Mouse (Mus musculus) forebrain, embryonic 12.5 days (tissue): ENCODE results near the gene Fank1. TPM values are rescaled to one million over a fixed set of nuclear protein-coding genes. Genes with fewer than 3 reads are reported as not detected.

Experiments
- ATAC-seq: fragments of 200-750 bp; cut with Nextera tagmentation; 2 replicates; pipeline ENCODE4 v1.8.0; 2017; ENCODE audit warnings: moderate TSS enrichment; ENCODE audit not compliant: low FRiP score
- H3K27ac ChIP-seq: fragments of 300-500 bp; sonication (generic); 2 replicates; pipeline ENCODE4 v1.5.1; 2016; ENCODE audit warnings: mild to moderate bottlenecking
- H3K27me3 ChIP-seq: fragments of 300-500 bp; sonication (generic); 2 replicates; pipeline ENCODE4 v1.6.1; 2016; ENCODE audit warnings: mild to moderate bottlenecking
- H3K36me3 ChIP-seq: fragments of 300-500 bp; sonication (generic); replicated peaks from 2 replicates; pipeline ENCODE4 v1.6.1; 2016; ENCODE audit warnings: mild to moderate bottlenecking
- H3K4me1 ChIP-seq: fragments of 300-500 bp; sonication (generic); 2 replicates; pipeline ENCODE4 v1.6.1; 2016
- H3K4me2 ChIP-seq: fragments of 300-500 bp; sonication (generic); 2 replicates; pipeline ENCODE4 v1.6.1; 2016; ENCODE audit warnings: mild to moderate bottlenecking, moderate library complexity
- H3K4me3 ChIP-seq: fragments of 300-500 bp; sonication (generic); replicated peaks from 2 replicates; pipeline ENCODE4 v1.5.1; 2016; ENCODE audit warnings: mild to moderate bottlenecking
- H3K9ac ChIP-seq: fragments of 300-500 bp; sonication (generic); 2 replicates; pipeline ENCODE4 v1.6.1; 2016; ENCODE audit warnings: mild to moderate bottlenecking
- H3K9me3 ChIP-seq: fragments of 300-500 bp; sonication (generic); 2 replicates; pipeline ENCODE4 v1.6.1; 2016
- WGBS: fragments of 180-500 bp; shearing (Covaris S2); methylation state at CpG from one replicate; pipeline ENCODE4 v1.1.7; 2016; 5-methylcytosine and 5-hydroxymethylcytosine counted together
- polyA plus RNA-seq: library from polyadenylated mRNA; unstranded; fragments of >200 nt; fragmentation: Nextera tagmentation; extraction: Ambion mirVana; gene quantifications from 2 replicates; pipeline ENCODE4 v1.2.1, GENCODE M21; 2016

Fank1 gene
- polyA plus RNA-seq, 1 experiment from 2014 or later, result 1.5 TPM

DNA sequence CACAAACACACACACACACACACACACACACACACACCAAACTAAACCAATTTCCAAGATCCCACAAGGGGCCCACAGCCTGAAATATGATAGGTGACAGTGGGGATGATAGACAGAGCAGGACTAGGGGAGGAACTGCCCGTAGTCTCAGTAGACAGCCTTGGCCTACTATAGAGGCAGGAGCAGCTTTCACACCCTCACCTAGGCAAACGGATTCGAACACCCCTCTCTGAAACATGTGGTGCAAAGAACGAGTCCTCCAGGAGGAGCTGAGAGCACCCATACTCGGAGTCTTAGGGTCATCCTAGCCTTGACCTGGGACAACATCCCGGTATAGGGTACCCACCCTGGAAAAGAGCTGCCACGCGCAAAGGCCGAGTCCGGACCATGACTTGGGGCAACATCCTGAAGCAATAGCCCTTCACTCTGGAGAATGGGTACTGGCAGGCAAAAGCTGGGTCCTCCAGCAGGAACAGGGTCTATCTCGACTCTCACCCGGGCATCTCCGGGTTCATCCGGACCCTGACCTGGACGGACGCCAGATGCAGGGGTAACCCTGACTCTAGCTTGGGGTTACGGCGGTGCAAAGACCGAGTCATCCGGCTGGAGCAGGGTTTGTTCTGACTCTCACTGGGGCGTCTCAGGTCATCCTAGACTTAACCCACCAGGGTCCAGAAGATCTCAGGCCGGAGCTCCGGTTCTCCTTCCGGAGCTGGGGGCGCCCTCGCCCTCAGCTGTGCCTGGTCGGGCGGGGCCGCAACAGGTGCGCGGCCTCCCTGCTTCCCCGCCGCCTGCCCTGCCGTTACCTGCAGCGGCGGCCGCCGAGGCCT is 650 bp upstream of the Fank1 start:
- Histone ChIP-seq H3K27ac (0 out of 2 replicates have a peak overlapping the region, but pooled peaks have one; percentile 63), H3K4me3 (peak overlapping the region; percentile 86), H3K9ac (peak overlapping the region; percentile 86), H3K27me3 (no peaks in the 10 kb centered on the region), H3K4me1 (peaks cover 15% of the 10 kb centered on the region), H3K4me2 (peak overlapping the region; percentile 85), H3K36me3 (no peaks in the 10 kb centered on the region), H3K9me3 (no peaks in the 10 kb centered on the region)
- 3% methylated on average over 38 of the region's 38 CpGs for WGBS
- peak; percentile 37; the same call in 1 of the 2 replicates for ATAC-seq

DNA sequence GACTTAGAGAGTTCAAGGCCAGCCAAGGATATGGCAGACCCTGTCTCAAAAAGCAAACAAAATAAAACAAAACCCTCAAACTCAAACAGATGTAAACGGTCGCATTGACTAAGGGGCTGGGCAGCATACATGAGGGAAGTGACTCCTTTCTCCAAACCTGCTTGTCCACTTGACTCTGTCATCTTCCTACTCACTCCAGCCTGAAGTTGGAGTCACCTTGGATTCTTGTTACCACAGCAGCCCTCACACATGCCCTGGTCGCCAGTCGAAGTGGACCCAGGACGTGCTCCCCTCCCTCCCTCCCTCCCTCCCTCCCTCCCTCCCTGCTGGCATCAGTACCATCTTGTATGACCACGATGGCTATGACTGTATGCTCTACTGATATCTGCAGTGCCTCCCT is 4.9 kb downstream of the Fank1 start:
- Histone ChIP-seq H3K27ac (no peak overlapping the region), H3K36me3 (no peaks in the 10 kb centered on the region), H3K4me2 (no peak overlapping the region), H3K27me3 (no peaks in the 10 kb centered on the region), H3K4me3 (no peak overlapping the region), H3K4me1 (peaks cover 5% of the 10 kb centered on the region; the same call in 1 of the 2 replicates), H3K9ac (no peak overlapping the region), H3K9me3 (no peaks in the 10 kb centered on the region)
- no peak for ATAC-seq
- WGBS, result 73% methylated on average over 6 of the region's 6 CpGs

GRCm38 (mm10) chr7:133781991-133782390 is 5.3 kb downstream of the Fank1 start:
- ATAC-seq, result no peak
- no peak overlapping the region for H3K27ac ChIP-seq
- no peaks in the 10 kb centered on the region for H3K9me3 ChIP-seq
- H3K4me1 ChIP-seq, result peaks cover 5% of the 10 kb centered on the region; the same call in 1 of the 2 replicates
- WGBS, result 77% methylated on average over 6 of the region's 6 CpGs
- H3K36me3 ChIP-seq, result no peaks in the 10 kb centered on the region
- no peak overlapping the region for H3K4me3 ChIP-seq
- H3K4me2 ChIP-seq, result no peak overlapping the region
- H3K27me3 ChIP-seq, result no peaks in the 10 kb centered on the region
- no peak overlapping the region for H3K9ac ChIP-seq

DNA sequence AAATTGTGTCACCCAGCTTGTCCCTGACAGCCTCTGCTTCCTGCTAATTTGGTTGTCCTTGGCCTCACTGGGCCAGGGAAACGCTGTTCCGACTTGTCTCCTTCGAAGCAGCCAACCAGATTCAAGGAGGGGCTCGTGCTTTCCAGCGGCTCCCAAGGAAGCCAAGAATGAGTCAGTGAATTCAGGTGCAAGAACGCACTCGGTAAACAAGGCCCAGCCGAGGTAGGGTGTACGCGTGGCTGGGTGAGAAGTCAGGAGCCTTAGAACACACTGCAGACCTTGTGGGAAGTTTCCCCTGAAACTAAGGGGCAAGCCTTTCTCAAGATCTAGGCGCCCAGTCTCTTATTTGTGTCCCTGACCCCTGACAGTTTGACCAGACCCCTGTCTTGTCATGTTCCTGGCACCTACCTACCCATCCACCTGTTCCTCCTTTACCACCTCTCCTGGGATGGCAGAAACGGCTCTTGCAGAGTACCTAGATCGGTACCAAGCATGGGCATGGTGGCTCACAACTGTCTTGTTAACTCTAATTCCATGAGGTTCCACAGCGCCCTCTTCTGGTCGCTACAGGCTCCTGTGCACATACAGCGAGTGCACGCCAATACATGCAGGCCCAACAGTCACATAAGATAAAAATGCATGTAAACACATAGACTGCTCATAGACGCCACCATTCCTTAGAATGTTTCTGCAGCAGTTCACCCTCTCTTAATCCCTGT is 6.2 kb downstream of the Fank1 start, which contains the start of gene Dhx32:
Gene Dhx32, minus strand, starts transcription at position 10 of the 719 bp plus-strand sequence.
- WGBS, result 18% methylated on average over 18 of the region's 18 CpGs
- ATAC-seq, result peak; percentile 41; the same call in 1 of the 2 replicates
- Histone ChIP-seq H3K9ac (no peak within 1 kb of the TSS), H3K9me3 (no peaks in the 10 kb centered on the region), H3K27me3 (no peaks in the 10 kb centered on the region), H3K4me2 (no peak within 1 kb of the TSS), H3K4me3 (no peak within 1 kb of the TSS), H3K36me3 (no peaks in the 10 kb centered on the region), H3K4me1 (peaks cover 5% of the 10 kb centered on the region; the same call in 1 of the 2 replicates), H3K27ac (no peak within 1 kb of the TSS)

GRCm38 (mm10) chr7:133787571-133787970 is 10.9 kb downstream of the Fank1 start:
- no peak for ATAC-seq
- Histone ChIP-seq H3K4me3 (no peak overlapping the region), H3K4me1 (peaks cover 4% of the 10 kb centered on the region; the same call in 1 of the 2 replicates), H3K4me2 (no peak overlapping the region), H3K9me3 (no peaks in the 10 kb centered on the region), H3K9ac (no peak overlapping the region), H3K27ac (no peak overlapping the region), H3K27me3 (no peaks in the 10 kb centered on the region), H3K36me3 (no peaks in the 10 kb centered on the region)
- WGBS, result 79% methylated on average over 6 of the region's 6 CpGs

- H3K27me3 ChIP-seq, result no peaks in the 10 kb centered on the region
- H3K4me2 ChIP-seq, result no peak overlapping the region
- no peak overlapping the region for H3K4me3 ChIP-seq
- WGBS, result 84% methylated on average over 3 of the region's 3 CpGs
- H3K9me3 ChIP-seq, result no peaks in the 10 kb centered on the region
- no peaks in the 10 kb centered on the region for H3K36me3 ChIP-seq
- no peaks in the 10 kb centered on the region for H3K4me1 ChIP-seq
- no peak overlapping the region for H3K9ac ChIP-seq
- ATAC-seq, result no peak
- no peak overlapping the region for H3K27ac ChIP-seq
Observed at GRCm38 (mm10) chr7:133788147-133788546, 11.5 kb downstream of the Fank1 start.

GRCm38 (mm10) chr7:133790171-133790570 is 13.5 kb downstream of the Fank1 start:
- H3K27me3 ChIP-seq, result no peaks in the 10 kb centered on the region
- H3K4me1 ChIP-seq, result no peaks in the 10 kb centered on the region
- no peak overlapping the region for H3K4me3 ChIP-seq
- ATAC-seq, result no peak
- no peaks in the 10 kb centered on the region for H3K9me3 ChIP-seq
- no peak overlapping the region for H3K9ac ChIP-seq
- 79% methylated on average over 4 of the region's 4 CpGs for WGBS
- no peak overlapping the region for H3K4me2 ChIP-seq
- no peak overlapping the region for H3K27ac ChIP-seq
- no peaks in the 10 kb centered on the region for H3K36me3 ChIP-seq

GRCm38 (mm10) chr7:133790608-133791229 is 14.1 kb downstream of the Fank1 start:
- WGBS, result 88% methylated on average over 4 of the region's 4 CpGs
- Histone ChIP-seq H3K9ac (no peak overlapping the region), H3K27me3 (no peaks in the 10 kb centered on the region), H3K27ac (no peak overlapping the region), H3K36me3 (no peaks in the 10 kb centered on the region), H3K4me2 (no peak overlapping the region), H3K4me1 (no peaks in the 10 kb centered on the region), H3K9me3 (no peaks in the 10 kb centered on the region), H3K4me3 (no peak overlapping the region)
- no peak for ATAC-seq

DNA sequence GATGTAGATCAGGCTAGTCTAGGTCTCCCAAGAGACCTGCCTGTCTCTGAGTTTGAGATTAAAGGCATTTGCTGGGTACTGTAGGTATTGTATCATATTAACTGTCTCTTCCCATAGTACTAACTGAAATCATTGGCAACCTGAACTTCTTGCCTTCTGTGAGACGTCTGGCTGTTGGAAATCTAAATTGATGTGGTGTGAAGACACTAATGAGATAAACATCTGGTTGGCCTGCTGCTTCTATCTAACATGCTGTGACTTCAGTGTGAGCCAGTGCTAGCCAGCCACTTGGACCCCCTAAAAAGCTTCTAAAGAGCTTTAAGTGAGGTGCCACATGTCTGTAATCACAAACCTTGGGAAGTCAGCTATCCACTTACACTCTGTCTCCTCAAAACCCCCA is 16.1 kb downstream of the Fank1 start:
- 51% methylated on average over 1 of the region's 1 CpGs for whole genome bisulfite sequencing
- no peaks in the 10 kb centered on the region for H3K36me3 ChIP-seq
- no peaks in the 10 kb centered on the region for H3K9me3 ChIP-seq
- no peak overlapping the region for H3K27ac ChIP-seq
- no peaks in the 10 kb centered on the region for H3K27me3 ChIP-seq
- no peaks in the 10 kb centered on the region for H3K4me1 ChIP-seq
- H3K9ac ChIP-seq, result no peak overlapping the region
- H3K4me2 ChIP-seq, result no peak overlapping the region
- no peak for ATAC-seq
- H3K4me3 ChIP-seq, result no peak overlapping the region

- Histone ChIP-seq H3K9me3 (no peaks in the 10 kb centered on the region), H3K27me3 (no peaks in the 10 kb centered on the region), H3K4me2 (no peak overlapping the region), H3K4me3 (no peak overlapping the region), H3K36me3 (no peaks in the 10 kb centered on the region), H3K4me1 (no peaks in the 10 kb centered on the region), H3K27ac (no peak overlapping the region), H3K9ac (no peak overlapping the region)
- no peak for ATAC-seq
- 81% methylated on average over 10 of the region's 10 CpGs for WGBS
Observed at GRCm38 (mm10) chr7:133793248-133794131, 16.8 kb downstream of the Fank1 start.

DNA sequence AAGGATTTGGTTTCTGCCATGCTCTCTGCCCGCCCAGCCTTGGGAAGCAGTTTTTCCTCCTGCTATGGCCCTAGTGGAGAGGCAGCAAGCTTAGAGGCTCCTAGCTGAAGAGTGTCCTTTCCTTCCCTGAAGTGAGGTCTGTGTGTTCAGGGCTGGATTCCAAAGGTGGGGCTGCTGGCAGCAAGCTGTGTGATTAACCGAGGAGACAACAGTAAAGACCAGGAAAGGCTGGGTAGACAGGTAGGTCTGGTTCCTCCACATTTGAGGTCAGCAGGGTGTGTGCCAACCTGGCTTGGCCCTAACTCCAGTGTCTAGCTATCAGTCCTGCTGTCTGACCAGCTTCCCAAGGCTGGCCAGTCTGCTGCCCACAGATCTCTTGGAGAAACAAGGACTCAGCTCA is 18.1 kb downstream of the Fank1 start:
- Histone ChIP-seq H3K4me2 (no peak overlapping the region), H3K27me3 (no peaks in the 10 kb centered on the region), H3K36me3 (no peaks in the 10 kb centered on the region), H3K4me3 (no peak overlapping the region), H3K27ac (no peak overlapping the region), H3K9ac (no peak overlapping the region), H3K9me3 (no peaks in the 10 kb centered on the region), H3K4me1 (no peaks in the 10 kb centered on the region)
- 94% methylated on average over 2 of the region's 2 CpGs for WGBS
- ATAC-seq, result no peak
